Mouse (Mus musculus) mature B cell (primary cell): ENCODE results near the gene Tmem132a.

ENCODE experiments used
- in situ Hi-C: fragments of 300-500 bp; cut with MboI; formaldehyde crosslinking; loops from 2 replicates; pipeline ENCODE4 v1.14.3; 2019

Tmem132a gene

DNA sequence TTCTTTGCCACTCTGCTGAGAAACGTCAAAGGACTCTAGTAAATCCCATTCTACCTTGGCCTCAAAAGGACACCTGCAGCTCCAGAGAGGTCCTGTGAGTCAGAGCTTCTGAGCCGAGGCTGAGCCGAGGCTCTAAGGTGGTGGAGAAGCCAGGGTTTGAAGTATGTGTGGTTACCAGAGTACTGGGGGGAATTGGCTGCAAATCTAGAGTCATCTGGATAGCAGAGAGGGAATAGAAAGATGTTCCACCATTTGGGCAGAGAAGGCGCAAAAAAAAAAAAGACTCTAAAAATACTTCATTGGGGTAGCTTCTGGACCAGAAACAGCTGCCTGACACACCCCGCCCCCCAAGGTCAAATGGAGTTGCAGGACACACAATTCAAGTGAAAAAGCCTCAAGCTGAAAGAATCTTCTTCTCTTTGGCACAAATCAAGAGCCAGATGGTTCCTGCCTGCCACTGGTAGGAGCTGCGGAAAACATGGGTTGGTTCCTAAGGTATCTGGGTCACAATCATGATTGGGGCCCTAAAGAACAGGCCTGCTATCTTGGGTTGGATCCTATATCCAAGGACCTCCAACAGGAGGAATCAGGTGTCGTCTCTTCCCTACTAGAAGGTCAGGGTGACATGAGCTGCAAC is 8.6 kb upstream of the Tmem132a start:
- in situ Hi-C loops, result no loop called here

DNA sequence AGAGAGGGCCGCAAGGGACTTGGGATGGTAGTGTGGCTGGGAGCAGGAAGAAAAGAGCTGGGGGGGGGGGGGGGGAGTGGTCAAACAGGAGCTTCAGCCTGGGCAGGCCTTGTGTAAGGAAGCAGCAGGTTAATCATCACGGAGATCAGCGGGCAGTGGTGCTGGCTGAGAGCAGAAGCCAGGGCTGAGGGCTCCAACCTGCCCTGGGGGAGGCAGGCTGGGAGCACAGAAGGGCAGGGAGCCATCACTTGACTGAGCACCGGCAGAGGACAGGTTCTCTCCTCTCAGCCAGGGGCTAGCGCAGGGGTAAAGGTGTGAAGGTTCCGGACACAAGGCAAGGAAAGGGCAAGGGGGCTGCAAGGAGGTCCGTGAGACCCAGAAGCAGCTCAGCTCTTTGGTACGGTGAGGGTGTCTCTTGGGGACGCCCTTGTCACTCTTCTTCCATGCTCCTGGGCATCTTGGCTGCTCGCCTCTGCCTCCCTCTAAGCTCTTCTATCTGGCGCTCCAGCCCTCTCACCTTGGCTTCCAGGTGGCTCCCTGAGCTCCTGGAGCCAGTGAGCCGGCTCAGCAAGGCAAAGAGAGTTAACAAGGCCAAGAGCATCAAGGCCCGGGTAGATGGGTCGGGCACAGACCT is 1.7 kb upstream of the Tmem132a start:
- in situ Hi-C loops, result no loop called here

GRCm38 (mm10) chr19:10870676-10871075 is 936 bp upstream of the Tmem132a start:
- in situ Hi-C loops, result no loop called here

- in situ Hi-C loops, result no loop called here
Observed at GRCm38 (mm10) chr19:10869241-10869885, 377 bp downstream of the Tmem132a start.

DNA sequence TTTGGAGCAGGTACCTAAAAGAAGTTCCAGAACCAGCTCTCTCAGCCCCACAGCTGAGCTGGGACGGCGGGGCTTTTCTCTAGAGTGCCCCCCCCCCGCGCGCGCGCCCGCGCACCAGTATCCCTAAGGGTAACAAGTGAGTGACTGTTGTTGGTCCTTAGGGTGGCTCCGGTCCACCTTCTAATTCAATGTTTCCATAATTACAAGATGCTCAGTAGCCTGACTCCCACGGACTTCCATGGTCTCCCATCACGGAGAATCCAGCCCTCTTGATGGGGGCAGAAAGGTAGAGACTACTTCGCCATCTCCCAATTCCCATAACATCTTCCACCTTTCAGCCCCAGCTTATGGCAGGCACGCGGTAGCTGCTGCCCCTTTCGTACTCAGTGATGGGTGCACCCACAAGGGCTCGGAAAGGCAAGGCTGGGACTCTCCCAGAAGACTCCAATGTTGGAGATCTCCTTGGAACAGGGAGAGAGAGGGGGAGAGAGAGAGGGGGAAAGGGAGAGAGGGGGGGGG is 1.1 kb downstream of the Tmem132a start:
- in situ Hi-C loops, result no loop called here

DNA sequence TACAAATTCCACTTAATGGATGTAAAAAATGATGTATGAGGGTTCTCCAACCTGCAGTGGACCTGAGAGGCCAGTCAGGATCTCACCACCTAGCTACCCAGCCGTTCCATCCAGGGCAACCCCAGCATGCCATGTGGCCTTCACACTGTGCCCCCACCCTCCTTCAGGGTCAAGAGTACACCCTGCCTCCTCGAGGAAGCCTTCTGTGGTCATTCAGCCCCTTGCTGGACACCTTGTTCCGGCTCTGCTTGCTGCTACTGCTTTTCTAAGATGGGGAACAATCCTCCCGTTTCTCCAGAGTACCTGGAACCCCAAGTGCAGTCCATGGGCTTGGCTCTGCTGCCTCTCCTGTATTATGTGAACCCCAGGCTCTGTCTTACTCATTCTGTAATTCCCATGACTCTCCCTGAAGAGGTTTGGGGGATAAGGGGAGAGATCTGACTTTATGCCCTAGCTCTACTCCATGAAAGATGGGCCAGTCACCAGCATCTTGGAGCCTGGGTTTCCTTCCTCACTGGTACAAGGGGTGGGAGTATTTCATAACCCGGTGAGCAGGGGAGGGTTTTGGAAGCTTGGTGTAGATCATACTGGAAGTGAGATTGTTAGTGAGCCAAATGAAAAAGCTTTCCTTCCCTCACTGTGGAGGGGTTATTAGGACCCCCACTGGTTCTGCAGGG is 1.7 kb downstream of the Tmem132a start:
- in situ Hi-C loops, result no loop called here

GRCm38 (mm10) chr19:10866351-10866750 is 3.4 kb downstream of the Tmem132a start:
- in situ Hi-C loops, result no loop called here

DNA sequence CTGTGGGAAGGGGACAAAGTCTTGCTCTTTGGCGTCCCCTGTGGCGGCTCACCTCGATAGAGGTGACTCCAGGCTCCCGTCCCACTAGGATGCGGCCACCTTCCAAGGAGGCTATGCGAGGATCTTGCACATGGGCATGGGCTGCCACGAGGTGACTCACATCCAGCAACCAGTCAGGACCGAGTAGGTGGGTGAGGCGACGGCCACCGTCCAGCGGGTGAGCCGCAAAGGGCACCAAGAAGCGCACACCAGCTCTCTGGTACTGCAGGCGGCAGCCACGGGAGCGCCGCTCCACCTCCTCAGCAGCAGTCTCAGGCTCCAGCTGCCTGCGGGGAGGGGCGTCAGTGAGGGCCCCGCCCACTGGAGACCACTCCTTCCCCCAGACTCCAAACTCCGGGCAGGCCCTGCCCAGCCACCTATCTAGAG is 9.7 kb downstream of the Tmem132a start:
- in situ Hi-C loops, result no loop called here

DNA sequence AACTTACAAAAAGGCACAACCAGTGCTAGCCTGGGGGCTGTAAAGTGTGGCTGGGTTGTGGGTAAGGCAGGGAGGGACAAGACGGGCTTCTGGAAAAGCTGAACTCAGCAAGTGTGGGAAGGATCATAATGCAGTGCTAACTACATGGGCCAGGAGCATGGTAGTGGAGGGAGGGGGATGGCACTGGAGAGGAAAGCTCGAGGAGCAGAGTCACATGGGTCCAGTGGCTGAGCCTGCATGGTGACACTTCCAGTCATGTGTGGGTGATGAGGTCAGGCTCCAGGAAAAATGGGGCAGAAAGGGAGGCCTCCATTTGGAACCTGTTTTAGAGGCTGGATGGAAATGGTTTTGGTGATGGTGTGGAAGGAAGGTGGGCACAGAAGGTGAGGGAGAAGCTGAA is 13.2 kb downstream of the Tmem132a start:
- in situ Hi-C loops, result no loop called here

- in situ Hi-C loops, result no loop called here
Observed at GRCm38 (mm10) chr19:10855422-10855821, 14.3 kb downstream of the Tmem132a start.

- in situ Hi-C loops, result no loop called here
Observed at GRCm38 (mm10) chr19:10847311-10848087, 22.2 kb downstream of the Tmem132a start.

DNA sequence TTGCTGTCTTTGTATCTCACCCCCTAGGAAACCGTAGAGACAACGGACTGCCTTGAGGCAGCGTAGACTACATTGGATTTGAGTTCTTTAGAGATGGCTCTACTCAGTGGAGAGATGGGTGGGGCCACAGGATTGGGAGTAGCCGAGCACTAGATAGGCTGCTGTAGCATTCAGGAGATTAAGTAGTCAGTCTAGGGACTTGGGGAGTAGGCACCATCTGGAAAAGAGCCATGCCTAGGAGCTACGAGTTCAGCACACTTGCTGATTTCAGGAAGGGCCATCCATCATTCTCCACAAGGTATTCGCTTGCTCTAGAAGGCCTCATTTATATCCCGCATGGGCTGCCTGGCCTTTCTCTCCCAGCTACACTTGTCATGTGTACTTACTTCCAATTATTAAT is 23.6 kb downstream of the Tmem132a start:
- in situ Hi-C loops, result no loop called here

DNA sequence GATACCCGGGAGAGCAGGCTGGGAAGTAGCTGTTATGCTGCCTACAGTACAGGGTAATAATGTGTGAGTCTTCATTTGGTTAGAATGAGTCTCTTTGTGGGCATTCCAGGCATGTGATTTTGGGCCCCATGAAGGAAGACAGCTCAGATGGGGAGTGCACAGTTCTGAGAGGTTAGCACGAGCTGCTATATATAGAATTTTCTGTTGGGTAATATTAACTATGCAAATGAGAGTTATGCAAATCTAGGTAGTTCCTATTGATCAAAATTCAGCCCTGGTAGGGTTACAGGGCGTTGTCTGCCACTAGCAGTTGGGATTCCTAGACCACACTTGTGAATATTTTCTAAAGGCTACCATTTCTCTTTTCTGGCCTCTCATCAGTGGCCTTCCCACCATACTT is 24.3 kb downstream of the Tmem132a start:
- in situ Hi-C loops, result no loop called here

GRCm38 (mm10) chr19:10844206-10844605 is 25.5 kb downstream of the Tmem132a start:
- in situ Hi-C loops, result no loop called here

DNA sequence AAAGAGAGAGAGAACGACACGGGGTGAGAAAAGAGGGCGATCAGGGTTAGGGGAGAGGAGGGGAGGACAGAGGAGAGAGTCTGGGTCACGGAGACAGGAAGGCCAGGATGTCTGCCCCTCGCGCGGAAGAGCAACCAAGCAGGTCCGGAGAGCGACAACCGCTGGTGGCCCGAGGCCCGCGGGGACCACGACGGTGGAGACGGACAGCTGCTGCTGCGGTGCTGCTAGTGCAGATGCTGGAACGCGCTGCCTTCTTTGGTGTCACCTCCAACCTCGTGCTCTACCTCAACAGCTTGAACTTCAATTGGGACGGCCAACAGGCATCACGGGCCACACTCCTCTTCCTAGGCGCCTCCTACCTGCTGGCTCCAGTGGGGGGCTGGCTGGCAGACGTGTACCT is 26.8 kb downstream of the Tmem132a start:
- in situ Hi-C loops, result no loop called here

- in situ Hi-C loops, result no loop called here
Observed at GRCm38 (mm10) chr19:10841721-10842626, 27.8 kb downstream of the Tmem132a start.

DNA sequence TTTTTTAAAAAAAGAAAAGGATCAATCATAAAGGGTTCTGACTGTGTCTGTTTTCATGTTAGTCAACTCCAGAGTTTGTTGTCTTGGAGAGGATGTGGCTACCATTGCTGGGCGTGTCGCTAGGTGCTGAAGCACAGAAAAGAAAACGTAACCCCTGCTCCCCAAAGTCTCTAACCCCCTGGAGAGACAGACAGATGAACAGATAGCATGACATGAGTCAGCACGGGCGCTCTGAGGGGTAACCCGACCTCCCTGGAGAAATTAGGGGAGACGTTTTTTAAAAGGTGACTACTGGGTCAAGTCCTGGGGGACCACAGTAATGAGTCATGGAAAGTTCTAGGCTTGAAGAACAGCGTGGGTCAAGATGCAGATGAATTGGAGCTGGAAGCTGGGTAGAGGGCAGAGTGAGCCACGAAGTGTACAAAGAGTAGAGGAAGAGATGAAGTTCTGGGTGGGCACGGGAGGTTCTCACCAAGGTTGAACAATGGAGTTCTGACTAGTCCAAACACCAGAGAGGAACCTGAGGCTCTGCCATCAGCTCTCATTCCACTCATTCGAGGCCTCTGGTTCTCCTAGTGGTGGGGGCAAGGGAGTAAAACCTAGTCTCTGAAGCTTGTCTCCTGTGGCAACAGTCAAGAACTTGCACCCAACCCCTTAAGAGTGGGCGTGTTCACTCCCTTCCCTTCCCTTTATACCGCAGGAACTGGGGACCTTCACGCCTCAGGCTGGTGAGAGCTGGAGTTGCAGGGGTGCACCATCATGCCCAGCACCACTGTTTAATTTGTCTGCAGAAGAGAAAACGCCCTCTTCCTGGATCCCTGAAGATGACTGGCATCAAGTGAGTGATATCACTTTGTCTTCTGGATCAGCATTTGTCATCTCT is 30.5 kb downstream of the Tmem132a start, which contains the start of gene Slc15a3:
Slc15a3 (plus strand) TSS at position 718 of the 883 bp plus-strand sequence.
- in situ Hi-C loops, result no loop called here

GRCm38 (mm10) chr19:10835671-10836070 is 34.1 kb downstream of the Tmem132a start:
- in situ Hi-C loops, result no loop called here

DNA sequence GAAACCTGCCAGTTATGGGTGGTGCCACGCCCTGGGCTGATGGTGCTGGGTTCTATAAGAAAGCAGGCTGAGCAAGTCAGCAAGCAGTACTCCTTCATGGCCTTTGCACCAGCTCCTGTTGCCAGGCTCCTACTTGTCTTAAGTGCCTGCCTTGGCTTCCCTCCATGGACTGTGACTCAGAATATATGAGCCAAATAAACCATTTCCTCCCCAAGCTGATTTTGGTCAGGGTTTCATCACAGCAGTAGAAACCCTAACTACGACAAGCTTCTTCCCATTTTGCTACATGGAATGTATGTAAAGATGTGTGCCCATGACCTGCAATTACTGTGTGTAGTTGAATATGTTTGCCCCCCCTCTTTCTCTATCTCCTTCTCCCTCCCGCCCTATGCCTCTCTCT is 36.1 kb downstream of the Tmem132a start:
- in situ Hi-C loops, result no loop called here

GRCm38 (mm10) chr19:10832030-10832429 is 37.7 kb downstream of the Tmem132a start:
- in situ Hi-C loops, result no loop called here
